Mouse (Mus musculus) CH12.LX (cell line): Measurements from ENCODE around the gene Med22. TPM values are rescaled to one million over a fixed set of nuclear protein-coding genes. Genes with fewer than 3 reads are reported as not detected.

Experiments used
- DNase-seq: peaks from one replicate; pipeline ENCODE4 v3.0.0-alpha.2; 2013; ENCODE audit errors: extremely low read depth
- H3K27ac ChIP-seq: 2 replicates; pipeline ENCODE4 v1.5.1; 2012; ENCODE audit warnings: low read depth, mild to moderate bottlenecking, control low read depth, moderate library complexity; ENCODE audit not compliant: insufficient read depth
- H3K27me3 ChIP-seq: replicated peaks from 2 replicates; pipeline ENCODE3; 2012; ENCODE audit warnings: inconsistent platforms
- H3K36me3 ChIP-seq, 2 experiments: replicated peaks in 1 of 2; 2 replicates each; pipeline versions ENCODE3 to v1.6.1; 2012; ENCODE audit warnings: inconsistent platforms in 1 of 2, low read length in 1 of 2, mild to moderate bottlenecking in 1 of 2, mixed read lengths in 1 of 2, moderate library complexity in 1 of 2; ENCODE audit not compliant: control insufficient read depth in 1 of 2, insufficient read depth in 1 of 2
- H3K4me1 ChIP-seq, 2 experiments: 2 replicates each; pipeline ENCODE4 v1.6.1; 2012; ENCODE audit warnings: inconsistent platforms in 1 of 2, moderate library complexity in 1 of 2; ENCODE audit not compliant: insufficient read depth in 2 of 2, control insufficient read depth in 1 of 2
- H3K4me2 ChIP-seq: 2 replicates; pipeline ENCODE4 v1.6.1; 2012; ENCODE audit warnings: low read depth, mild to moderate bottlenecking, control low read depth; ENCODE audit not compliant: poor library complexity, insufficient read depth, severe bottlenecking
- H3K4me3 ChIP-seq, 3 experiments: fragments of 150-350 bp in 1 of 3; sonication (generic) in 1 of 3; replicated peaks in 1 of 3; 2 replicates each; pipeline versions ENCODE3 to v1.5.1; 2011 to 2012; ENCODE audit warnings: low read depth in 2 of 3, low read length in 2 of 3, mild to moderate bottlenecking in 2 of 3, moderate library complexity in 2 of 3, control low read depth in 1 of 3, improper control_type of control experiment in 1 of 3, inconsistent platforms in 1 of 3, mixed read lengths in 1 of 3; ENCODE audit not compliant: poor library complexity in 1 of 3
- H3K79me2 ChIP-seq: replicated peaks from 2 replicates; pipeline ENCODE4 v1.6.1; 2012; ENCODE audit warnings: mild to moderate bottlenecking, moderate library complexity; ENCODE audit not compliant: control insufficient read depth, poor library complexity, insufficient read depth, severe bottlenecking; ENCODE audit errors: extremely low read depth
- H3K9ac ChIP-seq: 2 replicates; pipeline ENCODE4 v1.6.1; 2012; ENCODE audit warnings: low read depth, mild to moderate bottlenecking, control low read depth, moderate library complexity; ENCODE audit not compliant: insufficient read depth
- H3K9me3 ChIP-seq: replicated peaks from 2 replicates; pipeline ENCODE3; 2012; ENCODE audit warnings: low read length, inconsistent platforms, mixed read lengths
- BHLHE40 ChIP-seq: IDR thresholded peaks from 2 replicates; pipeline ENCODE4 v1.6.1; 2011; ENCODE audit warnings: mild to moderate bottlenecking, low read depth, low read length, improper control_type of control experiment
- CHD1 ChIP-seq: IDR thresholded peaks from 2 replicates; pipeline ENCODE4 v1.6.1; 2012; ENCODE audit warnings: low read depth, low read length, improper control_type of control experiment, inconsistent platforms
- CHD2 ChIP-seq: IDR thresholded peaks from 2 replicates; pipeline ENCODE4 v1.6.1; 2011; ENCODE audit warnings: low read length, improper control_type of control experiment
- E2F4 ChIP-seq: IDR thresholded peaks from 2 replicates; pipeline ENCODE4 v1.6.1; 2011; ENCODE audit warnings: low read depth, low read length, improper control_type of control experiment; ENCODE audit not compliant: insufficient replicate concordance
- EP300 ChIP-seq: IDR thresholded peaks from 2 replicates; pipeline ENCODE4 v1.6.1; 2011; ENCODE audit warnings: low read length, improper control_type of control experiment
- GABPA ChIP-seq: IDR thresholded peaks from 2 replicates; pipeline ENCODE4 v1.6.1; 2012; ENCODE audit warnings: low read depth, low read length, improper control_type of control experiment, inconsistent platforms; ENCODE audit not compliant: insufficient replicate concordance
- JUND ChIP-seq: conservative IDR thresholded peaks from 2 replicates; pipeline ENCODE4 v1.6.1; 2011; ENCODE audit warnings: low read depth, low read length, improper control_type of control experiment
- KAT2A ChIP-seq: IDR thresholded peaks from 2 replicates; pipeline ENCODE4 v1.6.1; 2012; ENCODE audit warnings: low read length, improper control_type of control experiment, inconsistent platforms; ENCODE audit not compliant: insufficient replicate concordance
- MAX ChIP-seq: IDR thresholded peaks from 2 replicates; pipeline ENCODE4 v1.6.1; 2011; ENCODE audit warnings: low read length, improper control_type of control experiment
- MEF2A ChIP-seq: IDR thresholded peaks from 2 replicates; pipeline ENCODE4 v1.6.1; 2014; ENCODE audit warnings: low read depth, mild to moderate bottlenecking, inconsistent platforms, low read length, improper control_type of control experiment, borderline replicate concordance
- MXI1 ChIP-seq: IDR thresholded peaks from 2 replicates; pipeline ENCODE4 v1.6.1; 2011; ENCODE audit warnings: mild to moderate bottlenecking, low read depth, low read length, improper control_type of control experiment
- MYC ChIP-seq: IDR thresholded peaks from 2 replicates; pipeline ENCODE4 v1.6.1; 2011; ENCODE audit warnings: low read depth, mild to moderate bottlenecking, improper control_type of control experiment, low read length
- NELFE ChIP-seq: IDR thresholded peaks from 2 replicates; pipeline ENCODE4 v1.6.1; 2011; ENCODE audit warnings: low read depth, low read length, improper control_type of control experiment
- NRF1 ChIP-seq: IDR thresholded peaks from 2 replicates; pipeline ENCODE4 v1.6.1; 2014; ENCODE audit warnings: low read depth, mild to moderate bottlenecking, inconsistent platforms, low read length, improper control_type of control experiment, moderate library complexity
- PAX5 ChIP-seq: IDR thresholded peaks from 2 replicates; pipeline ENCODE4 v1.6.1; 2012; ENCODE audit warnings: low read length, inconsistent platforms, mixed read lengths
- POLR2AphosphoS2 ChIP-seq: IDR thresholded peaks from 2 replicates; pipeline ENCODE4 v1.6.1; 2011; ENCODE audit warnings: low read depth, low read length, improper control_type of control experiment
- RCOR1 ChIP-seq: conservative IDR thresholded peaks from 2 replicates; pipeline ENCODE4 v1.6.1; 2012; ENCODE audit warnings: low read depth, mild to moderate bottlenecking, inconsistent platforms, low read length, improper control_type of control experiment
- SIN3A ChIP-seq: IDR thresholded peaks from 2 replicates; pipeline ENCODE4 v1.6.1; 2012; ENCODE audit warnings: low read length, improper control_type of control experiment, inconsistent platforms
- SMC3 ChIP-seq: IDR thresholded peaks from 2 replicates; pipeline ENCODE4 v1.6.1; 2011; ENCODE audit warnings: low read depth, low read length, improper control_type of control experiment
- USF2 ChIP-seq: conservative IDR thresholded peaks from 2 replicates; pipeline ENCODE4 v1.6.1; 2011; ENCODE audit warnings: low read depth, low read length, improper control_type of control experiment
- ZC3H11A ChIP-seq: IDR thresholded peaks from 2 replicates; pipeline ENCODE4 v1.6.1; 2012; ENCODE audit warnings: low read depth, mild to moderate bottlenecking, inconsistent platforms, low read length, improper control_type of control experiment
- dilution Hi-C: fragments of 300-500 bp; cut with MboI; formaldehyde crosslinking; loops from 2 replicates; pipeline ENCODE4 v1.14.3; 2020; ENCODE audit warnings: low sequenced_read_pairs; ENCODE audit not compliant: extremely low pct_unique_long_range_greater_than_20kb, extremely low pct_ligation_motif_present
- in situ Hi-C: fragments of 300-500 bp; cut with MboI; formaldehyde crosslinking; loops from 3 replicates; pipeline ENCODE4 v1.14.3; 2019; ENCODE audit warnings: low sequenced_read_pairs, low pct_ligation_motif_present, low pct_unique_long_range_greater_than_20kb, mixed read lengths
- polyA plus RNA-seq: library from polyadenylated mRNA; unstranded; fragments of >175 nt; gene quantifications from 2 replicates; pipeline ENCODE4 v1.2.1, GENCODE M21; 2012; ENCODE audit warnings: low read depth; ENCODE audit not compliant: insufficient read length
- total RNA-seq, 2 experiments: library from RNA; depleted of rRNA; stranded (reverse); fragments of 300-350 nt in 1 of 2; fragments of >200 nt in 1 of 2; gene quantifications; 2 replicates each; pipeline ENCODE4 v1.2.3; 2012 to 2014

Med22 gene
- total and polyA plus RNA-seq, 3 experiments, result 27.7 to 42.1 (median 37.3) TPM

GRCm38 (mm10) chr2:26951346-26951905, 40.9 kb upstream of the Med22 start:
- TF ChIP-seq CHD1 (no peak), BHLHE40 (no peak), POLR2AphosphoS2 (no peak), ZC3H11A (no peak), EP300 (no peak), CHD2 (no peak), E2F4 (no peak)
- TF ChIP-seq, all 38 proteins: peak for 0
- Histone ChIP-seq H3K4me1 (peaks cover 0 to 5% of the 10 kb centered on the region in 2 experiments; a peak in 1 of 4 replicates), H3K27ac (no peak overlapping the region), H3K9me3 (no peaks in the 10 kb centered on the region), H3K4me3 (no peak overlapping the region), H3K79me2 (no peaks in the 10 kb centered on the region), H3K27me3 (no peaks in the 10 kb centered on the region), H3K4me2 (no peak overlapping the region), H3K36me3 (peaks cover 61 to 95% of the 10 kb centered on the region in 2 experiments), H3K9ac (no peak overlapping the region)
- dilution Hi-C loops, result no loop called here
- in situ Hi-C loops, result no loop called here
- no peak for DNase-seq

GRCm38 (mm10) chr2:26950411-26950810, 39.9 kb upstream of the Med22 start:
- in situ Hi-C loops, result no loop called here
- dilution Hi-C loops, result no loop called here
- H3K4me2 ChIP-seq, result no peak overlapping the region
- DNase-seq, result no peak
- no peak overlapping the region for H3K9ac ChIP-seq
- no peaks in the 10 kb centered on the region for H3K27me3 ChIP-seq
- peaks cover 0 to 5% of the 10 kb centered on the region in 2 experiments; a peak in 1 of 4 replicates for H3K4me1 ChIP-seq
- TF ChIP-seq GABPA, result no peak
- TF ChIP-seq RCOR1, result no peak
- no peak for TF ChIP-seq MAX
- TF ChIP-seq JUND, result no peak
- TF ChIP-seq POLR2AphosphoS2, result no peak
- TF ChIP-seq CHD1, result no peak
- TF ChIP-seq SMC3, result no peak
- TF ChIP-seq NRF1, result no peak
- no peak for TF ChIP-seq EP300
- TF ChIP-seq PAX5, result no peak
- TF ChIP-seq MXI1, result no peak
- TF ChIP-seq MYC, result no peak
- TF ChIP-seq USF2, result no peak
- TF ChIP-seq BHLHE40, result no peak
- no peak for TF ChIP-seq MEF2A
- no peak for TF ChIP-seq NELFE
- no peak for TF ChIP-seq SIN3A
- TF ChIP-seq KAT2A, result no peak
- H3K79me2 ChIP-seq, result no peaks in the 10 kb centered on the region
- no peaks in the 10 kb centered on the region for H3K9me3 ChIP-seq
- H3K36me3 ChIP-seq, result peaks cover 56 to 92% of the 10 kb centered on the region in 2 experiments
- H3K4me3 ChIP-seq, result no peak overlapping the region
- no peak overlapping the region for H3K27ac ChIP-seq
